Mouse (Mus musculus) cerebellum, adult 11-12 months (tissue): ENCODE measurements around the gene Sema5a.

Source experiments
- DNase-seq: peaks from one replicate; pipeline ENCODE4 v3.0.0; 2022

The Sema5a gene

DNA sequence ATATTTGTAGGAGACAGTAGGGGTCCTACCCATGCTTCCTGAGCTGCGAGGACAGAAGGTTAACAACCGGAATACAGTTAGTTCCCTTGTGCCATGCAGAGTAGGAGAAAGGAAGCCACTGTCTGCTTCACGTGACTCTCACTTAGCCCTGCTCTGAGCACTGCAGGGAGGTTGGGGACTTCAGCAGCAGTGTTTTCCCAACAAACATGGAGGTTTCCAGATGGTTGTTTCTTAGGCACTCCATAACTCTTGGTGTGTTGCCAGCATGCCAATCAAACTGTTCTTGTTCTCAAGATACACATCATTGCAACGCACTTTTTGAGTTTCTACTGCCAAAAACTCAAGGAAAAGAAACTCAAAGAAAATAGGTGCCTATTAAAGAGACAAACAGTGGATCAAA lies 440.5 kb downstream of the Sema5a start:
- DNase-seq = no peak

DNA sequence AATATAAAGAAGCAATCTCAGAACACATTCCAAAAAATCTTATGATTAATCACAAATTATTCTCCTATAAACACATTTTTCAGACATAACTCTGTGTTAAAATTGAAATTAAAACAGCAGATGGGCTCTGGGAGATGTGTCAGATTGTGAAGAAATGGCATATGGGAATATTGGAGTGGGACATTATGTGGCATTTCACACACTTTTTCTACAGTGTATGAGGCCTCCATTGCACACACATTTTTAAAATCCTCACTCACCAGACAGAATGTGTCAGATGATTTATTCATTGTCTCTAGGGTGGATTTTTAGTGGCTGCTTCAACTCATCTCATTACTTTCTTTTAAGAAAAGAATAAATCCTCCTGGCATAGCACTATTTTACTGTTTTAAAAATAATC lies 446.4 kb downstream of the Sema5a start:
- DNase-seq = no peak

DNA sequence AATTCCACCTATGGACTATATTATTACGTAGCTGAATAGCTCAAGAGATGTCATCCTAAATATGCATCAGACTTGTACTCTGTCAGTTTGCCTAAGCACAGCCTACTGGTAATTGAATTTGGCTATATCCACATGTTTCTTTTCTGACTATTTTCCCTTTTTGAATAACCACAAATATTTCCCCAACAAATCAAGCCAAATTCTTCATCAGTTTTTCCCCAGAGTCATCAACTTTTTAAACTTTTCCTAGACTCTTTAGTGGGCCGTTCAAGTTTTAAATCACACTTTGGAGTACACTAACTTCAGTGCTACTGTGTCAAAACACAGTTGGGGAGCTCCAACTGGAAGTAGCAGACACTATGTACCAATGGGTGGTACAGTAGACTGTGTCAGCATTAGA lies 448.4 kb downstream of the Sema5a start:
- DNase-seq = no peak

DNA sequence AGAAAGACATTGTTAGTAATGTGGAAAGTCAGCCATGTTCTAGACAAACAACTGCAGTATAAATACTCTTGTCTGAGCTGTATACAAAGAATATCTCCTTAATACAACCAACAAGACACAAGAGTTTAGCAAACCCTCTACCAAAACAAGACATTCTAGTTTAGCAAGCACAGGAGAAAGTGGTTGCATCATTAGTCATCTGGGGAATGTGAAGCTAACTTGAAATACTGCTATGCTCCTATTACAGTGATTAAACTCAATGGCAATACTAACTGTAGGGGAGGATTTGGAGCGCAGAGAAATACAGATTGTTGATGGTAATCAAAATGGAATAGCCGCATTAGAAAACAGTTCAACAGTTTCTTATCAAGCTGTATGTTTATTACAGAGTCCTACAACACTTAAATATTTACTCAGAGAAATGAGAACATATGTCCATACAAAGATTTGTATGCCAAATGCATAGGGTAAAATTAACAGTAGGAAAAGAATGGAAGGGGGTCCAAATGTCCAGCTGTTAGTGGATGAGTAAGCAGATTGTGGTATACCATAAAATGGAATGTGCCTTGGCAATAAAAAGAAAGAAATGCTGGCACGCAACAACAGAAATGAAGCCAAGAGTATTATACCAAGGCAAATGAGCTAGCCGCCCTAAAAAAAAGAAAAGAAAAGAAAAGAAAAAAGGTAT lies 472.8 kb downstream of the Sema5a start:
- DNase-seq = no peak

DNA sequence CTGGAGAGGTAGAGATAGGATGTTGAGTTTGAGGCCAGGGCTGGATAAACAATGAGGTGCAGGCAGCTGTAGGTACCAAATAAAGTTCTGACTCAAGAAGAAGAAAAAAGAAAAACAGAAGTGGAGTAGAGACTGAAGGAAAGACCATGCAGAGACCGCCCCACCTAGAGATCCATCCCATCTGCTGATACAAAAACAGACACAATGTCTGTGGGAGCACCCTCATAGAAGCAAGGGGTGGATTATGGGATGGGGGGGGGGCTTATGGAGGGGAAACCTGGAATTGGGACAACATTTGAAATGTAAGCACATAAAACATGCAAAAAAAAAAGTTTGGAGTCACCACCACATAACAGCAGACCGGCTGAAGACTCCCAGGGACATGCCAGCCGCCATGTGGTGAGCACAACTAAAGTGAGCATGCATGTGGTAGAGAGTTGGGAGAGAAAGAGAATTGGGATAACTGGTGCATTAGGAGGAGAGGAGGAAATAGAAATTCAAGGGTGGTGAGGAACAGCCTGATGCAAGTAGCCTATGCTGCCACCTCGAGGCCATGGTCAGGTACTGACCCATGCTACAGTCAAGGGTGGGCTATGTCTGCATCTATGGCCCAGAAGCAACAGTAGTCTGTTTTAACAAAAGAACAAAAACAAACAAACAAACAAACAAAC lies 473.8 kb downstream of the Sema5a start:
- DNase-seq = peak; percentile 27

DNA sequence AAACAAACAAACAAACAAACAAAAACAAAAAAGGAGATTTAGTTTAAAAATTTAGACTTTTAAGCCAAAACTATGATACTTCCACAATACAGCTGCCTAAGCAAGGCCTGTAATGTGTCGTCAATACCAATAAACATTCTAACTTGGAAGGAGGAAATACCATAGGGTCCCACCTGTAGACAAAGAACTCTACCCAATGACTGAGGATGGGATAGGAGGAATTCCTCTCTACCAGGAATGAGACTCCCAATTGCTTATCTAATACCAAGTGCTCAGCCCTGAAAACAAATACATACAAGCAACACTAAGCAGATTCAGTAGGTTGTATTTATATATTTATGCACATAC lies 474.3 kb downstream of the Sema5a start:
- DNase-seq = no peak

DNA sequence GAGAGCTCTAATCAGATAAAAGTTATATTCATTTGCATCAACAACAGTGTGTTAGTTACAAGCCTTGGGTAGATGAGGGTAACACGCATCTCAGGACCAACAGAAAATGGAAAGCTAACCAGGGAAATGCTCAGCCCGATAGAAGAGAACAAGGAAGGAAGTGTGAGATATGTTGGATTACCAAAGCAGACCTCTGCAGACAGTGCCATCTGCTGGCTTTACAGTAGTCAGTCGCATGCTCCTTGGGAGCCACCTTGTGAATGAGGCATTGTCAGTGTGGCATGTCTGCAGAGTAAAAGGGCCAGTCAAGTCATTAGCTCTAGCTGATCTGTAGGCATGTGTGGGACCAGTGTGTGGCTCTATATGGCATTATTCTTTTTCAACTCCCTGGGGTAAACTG lies 486.2 kb downstream of the Sema5a start:
- DNase-seq = peak; percentile 10
